Mouse (Mus musculus) CH12.LX (cell line): ENCODE data around the gene Fam19a2. TPM values are rescaled to one million over a fixed set of nuclear protein-coding genes. Genes with fewer than 3 reads are reported as not detected.

Experiments
- DNase-seq: peaks from one replicate; pipeline ENCODE4 v3.0.0-alpha.2; 2013; ENCODE audit errors: extremely low read depth
- H3K27ac ChIP-seq: 2 replicates; pipeline ENCODE4 v1.5.1; 2012; ENCODE audit warnings: low read depth, mild to moderate bottlenecking, control low read depth, moderate library complexity; ENCODE audit not compliant: insufficient read depth
- H3K27me3 ChIP-seq: replicated peaks from 2 replicates; pipeline ENCODE3; 2012; ENCODE audit warnings: inconsistent platforms
- H3K36me3 ChIP-seq, 2 experiments: replicated peaks in 1 of 2; 2 replicates each; pipeline versions ENCODE3 to v1.6.1; 2012; ENCODE audit warnings: inconsistent platforms in 1 of 2, low read length in 1 of 2, mild to moderate bottlenecking in 1 of 2, mixed read lengths in 1 of 2, moderate library complexity in 1 of 2; ENCODE audit not compliant: control insufficient read depth in 1 of 2, insufficient read depth in 1 of 2
- H3K4me1 ChIP-seq, 2 experiments: 2 replicates each; pipeline ENCODE4 v1.6.1; 2012; ENCODE audit warnings: inconsistent platforms in 1 of 2, moderate library complexity in 1 of 2; ENCODE audit not compliant: insufficient read depth in 2 of 2, control insufficient read depth in 1 of 2
- H3K4me2 ChIP-seq: 2 replicates; pipeline ENCODE4 v1.6.1; 2012; ENCODE audit warnings: low read depth, mild to moderate bottlenecking, control low read depth; ENCODE audit not compliant: poor library complexity, insufficient read depth, severe bottlenecking
- H3K4me3 ChIP-seq, 3 experiments: fragments of 150-350 bp in 1 of 3; sonication (generic) in 1 of 3; replicated peaks in 1 of 3; 2 replicates each; pipeline versions ENCODE3 to v1.5.1; 2011 to 2012; ENCODE audit warnings: low read depth in 2 of 3, low read length in 2 of 3, mild to moderate bottlenecking in 2 of 3, moderate library complexity in 2 of 3, control low read depth in 1 of 3, improper control_type of control experiment in 1 of 3, inconsistent platforms in 1 of 3, mixed read lengths in 1 of 3; ENCODE audit not compliant: poor library complexity in 1 of 3
- H3K79me2 ChIP-seq: replicated peaks from 2 replicates; pipeline ENCODE4 v1.6.1; 2012; ENCODE audit warnings: mild to moderate bottlenecking, moderate library complexity; ENCODE audit not compliant: control insufficient read depth, poor library complexity, insufficient read depth, severe bottlenecking; ENCODE audit errors: extremely low read depth
- H3K9ac ChIP-seq: 2 replicates; pipeline ENCODE4 v1.6.1; 2012; ENCODE audit warnings: low read depth, mild to moderate bottlenecking, control low read depth, moderate library complexity; ENCODE audit not compliant: insufficient read depth
- H3K9me3 ChIP-seq: replicated peaks from 2 replicates; pipeline ENCODE3; 2012; ENCODE audit warnings: low read length, inconsistent platforms, mixed read lengths
- BHLHE40 ChIP-seq: IDR thresholded peaks from 2 replicates; pipeline ENCODE4 v1.6.1; 2011; ENCODE audit warnings: mild to moderate bottlenecking, low read depth, low read length, improper control_type of control experiment
- CHD1 ChIP-seq: IDR thresholded peaks from 2 replicates; pipeline ENCODE4 v1.6.1; 2012; ENCODE audit warnings: low read depth, low read length, improper control_type of control experiment, inconsistent platforms
- ELF1 ChIP-seq: IDR thresholded peaks from 2 replicates; pipeline ENCODE4 v1.6.1; 2014; ENCODE audit warnings: low read depth, mild to moderate bottlenecking, inconsistent platforms, low read length, improper control_type of control experiment
- EP300 ChIP-seq: IDR thresholded peaks from 2 replicates; pipeline ENCODE4 v1.6.1; 2011; ENCODE audit warnings: low read length, improper control_type of control experiment
- ETS1 ChIP-seq: conservative IDR thresholded peaks from 2 replicates; pipeline ENCODE4 v1.6.1; 2012; ENCODE audit warnings: low read depth, mild to moderate bottlenecking, inconsistent platforms, low read length, improper control_type of control experiment, moderate library complexity
- JUN ChIP-seq: IDR thresholded peaks from 2 replicates; pipeline ENCODE4 v1.6.1; 2011; ENCODE audit warnings: low read depth, mild to moderate bottlenecking, low read length, improper control_type of control experiment, moderate library complexity; ENCODE audit not compliant: insufficient read depth
- JUND ChIP-seq: conservative IDR thresholded peaks from 2 replicates; pipeline ENCODE4 v1.6.1; 2011; ENCODE audit warnings: low read depth, low read length, improper control_type of control experiment
- KAT2A ChIP-seq: IDR thresholded peaks from 2 replicates; pipeline ENCODE4 v1.6.1; 2012; ENCODE audit warnings: low read length, improper control_type of control experiment, inconsistent platforms; ENCODE audit not compliant: insufficient replicate concordance
- MEF2A ChIP-seq: IDR thresholded peaks from 2 replicates; pipeline ENCODE4 v1.6.1; 2014; ENCODE audit warnings: low read depth, mild to moderate bottlenecking, inconsistent platforms, low read length, improper control_type of control experiment, borderline replicate concordance
- MXI1 ChIP-seq: IDR thresholded peaks from 2 replicates; pipeline ENCODE4 v1.6.1; 2011; ENCODE audit warnings: mild to moderate bottlenecking, low read depth, low read length, improper control_type of control experiment
- MYC ChIP-seq: IDR thresholded peaks from 2 replicates; pipeline ENCODE4 v1.6.1; 2011; ENCODE audit warnings: low read depth, mild to moderate bottlenecking, improper control_type of control experiment, low read length
- NRF1 ChIP-seq: IDR thresholded peaks from 2 replicates; pipeline ENCODE4 v1.6.1; 2014; ENCODE audit warnings: low read depth, mild to moderate bottlenecking, inconsistent platforms, low read length, improper control_type of control experiment, moderate library complexity
- POLR2A ChIP-seq: IDR thresholded peaks from 2 replicates; pipeline ENCODE4 v1.6.1; 2011; ENCODE audit warnings: low read depth, mild to moderate bottlenecking, improper control_type of control experiment, low read length
- POLR2AphosphoS2 ChIP-seq: IDR thresholded peaks from 2 replicates; pipeline ENCODE4 v1.6.1; 2011; ENCODE audit warnings: low read depth, low read length, improper control_type of control experiment
- SIN3A ChIP-seq: IDR thresholded peaks from 2 replicates; pipeline ENCODE4 v1.6.1; 2012; ENCODE audit warnings: low read length, improper control_type of control experiment, inconsistent platforms
- TCF12 ChIP-seq: IDR thresholded peaks from 2 replicates; pipeline ENCODE4 v1.6.1; 2014; ENCODE audit warnings: low read depth, mild to moderate bottlenecking, inconsistent platforms, low read length, improper control_type of control experiment
- UBTF ChIP-seq: IDR thresholded peaks from 2 replicates; pipeline ENCODE4 v1.6.1; 2012; ENCODE audit warnings: low read depth, mild to moderate bottlenecking, inconsistent platforms, low read length, improper control_type of control experiment, moderate library complexity
- ZC3H11A ChIP-seq: IDR thresholded peaks from 2 replicates; pipeline ENCODE4 v1.6.1; 2012; ENCODE audit warnings: low read depth, mild to moderate bottlenecking, inconsistent platforms, low read length, improper control_type of control experiment
- ZKSCAN1 ChIP-seq: IDR thresholded peaks from 2 replicates; pipeline ENCODE4 v1.6.1; 2012; ENCODE audit warnings: low read depth, inconsistent platforms, low read length, improper control_type of control experiment, borderline replicate concordance
- dilution Hi-C: fragments of 300-500 bp; cut with MboI; formaldehyde crosslinking; loops from 2 replicates; pipeline ENCODE4 v1.14.3; 2020; ENCODE audit warnings: low sequenced_read_pairs; ENCODE audit not compliant: extremely low pct_unique_long_range_greater_than_20kb, extremely low pct_ligation_motif_present
- in situ Hi-C: fragments of 300-500 bp; cut with MboI; formaldehyde crosslinking; loops from 3 replicates; pipeline ENCODE4 v1.14.3; 2019; ENCODE audit warnings: low sequenced_read_pairs, low pct_ligation_motif_present, low pct_unique_long_range_greater_than_20kb, mixed read lengths
- polyA plus RNA-seq: library from polyadenylated mRNA; unstranded; fragments of >175 nt; gene quantifications from 2 replicates; pipeline ENCODE4 v1.2.1, GENCODE M21; 2012; ENCODE audit warnings: low read depth; ENCODE audit not compliant: insufficient read length
- total RNA-seq, 2 experiments: library from RNA; depleted of rRNA; stranded (reverse); fragments of 300-350 nt in 1 of 2; fragments of >200 nt in 1 of 2; gene quantifications; 2 replicates each; pipeline ENCODE4 v1.2.3; 2012 to 2014

The Fam19a2 gene
- total and polyA plus RNA-seq, 3 experiments, result not detected

DNA sequence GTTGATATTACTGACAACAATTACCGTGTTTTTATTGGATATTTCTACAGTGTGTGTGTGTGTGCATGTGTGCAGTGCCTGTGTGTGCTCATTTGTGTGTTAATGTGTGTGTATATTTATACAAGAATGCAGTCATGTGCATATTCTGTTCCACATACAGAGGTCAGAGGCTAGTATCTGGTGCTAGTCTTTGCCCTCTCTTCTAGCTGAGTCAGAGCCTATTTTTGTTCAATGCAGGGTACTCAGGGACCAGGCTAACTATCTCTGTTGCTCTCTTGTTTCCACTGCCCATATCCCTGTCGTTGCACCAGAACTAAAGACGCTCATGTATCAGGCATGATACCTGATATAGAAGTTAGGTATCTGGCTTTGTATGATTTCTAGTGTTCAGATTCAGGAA, 251.0 kb downstream of the Fam19a2 start:
- no peak for TF ChIP-seq EP300
- no peak for TF ChIP-seq ZC3H11A
- TF ChIP-seq POLR2AphosphoS2, result no peak
- TF ChIP-seq POLR2A, result no peak
- TF ChIP-seq MYC, result no peak
- no peak for TF ChIP-seq JUND
- TF ChIP-seq MXI1, result no peak
- no peak for TF ChIP-seq ZKSCAN1
- no peak for TF ChIP-seq JUN
- TF ChIP-seq ETS1, result no peak
- H3K79me2 ChIP-seq, result no peaks in the 10 kb centered on the region
- no peak overlapping the region for H3K4me2 ChIP-seq
- H3K4me1 ChIP-seq, result no peaks in the 10 kb centered on the region
- H3K9ac ChIP-seq, result no peak overlapping the region
- peaks cover 37% of the 10 kb centered on the region for H3K9me3 ChIP-seq
- no peak overlapping the region for H3K27ac ChIP-seq
- H3K36me3 ChIP-seq, result no peaks in the 10 kb centered on the region
- H3K27me3 ChIP-seq, result no peaks in the 10 kb centered on the region
- dilution Hi-C loops (no loop called here), in situ Hi-C loops (no loop called here)
- H3K4me3 ChIP-seq, result no peak overlapping the region
- no peak for DNase-seq

DNA sequence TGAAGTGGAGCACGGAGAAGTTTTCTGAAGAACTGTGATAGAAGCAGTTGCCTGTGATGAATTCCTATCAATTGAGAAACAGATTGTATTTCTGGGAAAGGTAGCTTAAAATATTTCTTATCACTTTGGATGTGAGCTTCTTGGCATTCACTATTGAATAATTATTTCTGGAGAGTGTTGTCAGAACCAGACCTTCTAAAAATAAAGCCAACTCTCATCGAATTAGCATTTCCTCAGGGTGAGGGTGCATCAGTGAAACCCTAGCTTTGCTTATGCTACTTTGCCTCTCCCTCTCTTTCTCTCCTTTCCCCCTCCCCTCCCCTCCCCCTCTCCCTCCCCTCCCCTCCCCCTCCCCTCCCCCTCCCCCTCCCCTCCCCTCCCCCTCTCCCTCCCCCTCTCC, 256.8 kb downstream of the Fam19a2 start:
- Histone ChIP-seq H3K36me3 (no peaks in the 10 kb centered on the region), H3K27ac (no peak overlapping the region), H3K79me2 (no peaks in the 10 kb centered on the region)
- dilution Hi-C loops, result no loop called here
- no peak for TF ChIP-seq TCF12
- no peak for TF ChIP-seq KAT2A
- TF ChIP-seq JUND, result no peak
- no peak for TF ChIP-seq CHD1
- no peak for TF ChIP-seq BHLHE40
- no peak for TF ChIP-seq MEF2A
- TF ChIP-seq, all 38 proteins: peak for 0
- peaks cover 43% of the 10 kb centered on the region for H3K9me3 ChIP-seq
- in situ Hi-C loops, result no loop called here
- DNase-seq, result no peak
- H3K4me2 ChIP-seq, result no peak overlapping the region
- no peak overlapping the region for H3K4me3 ChIP-seq
- H3K9ac ChIP-seq, result no peak overlapping the region
- no peaks in the 10 kb centered on the region for H3K27me3 ChIP-seq
- no peaks in the 10 kb centered on the region for H3K4me1 ChIP-seq

DNA sequence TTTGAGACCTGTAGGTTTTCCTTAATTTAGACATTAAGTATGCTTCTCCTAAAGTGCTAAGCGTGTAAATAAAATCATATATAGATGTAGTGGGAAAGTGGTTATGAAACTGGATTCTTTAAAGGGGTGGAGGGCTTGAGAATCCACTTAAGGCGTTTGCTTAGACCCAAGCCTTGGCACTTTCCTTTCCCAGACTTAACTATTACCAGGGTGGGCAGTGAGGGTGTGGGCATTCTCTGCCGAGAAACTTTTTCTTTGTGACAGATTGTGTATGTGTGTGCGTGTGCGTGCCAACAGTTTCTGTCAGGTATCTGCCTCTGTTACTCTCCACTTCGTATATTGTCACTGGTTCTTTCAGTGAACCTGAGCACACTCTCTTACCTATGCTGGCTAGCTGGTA, 257.4 kb downstream of the Fam19a2 start:
- Histone ChIP-seq H3K4me3 (no peak overlapping the region), H3K9me3 (peaks cover 43% of the 10 kb centered on the region), H3K27ac (no peak overlapping the region), H3K79me2 (no peaks in the 10 kb centered on the region), H3K36me3 (no peaks in the 10 kb centered on the region), H3K9ac (no peak overlapping the region), H3K4me2 (no peak overlapping the region), H3K27me3 (no peaks in the 10 kb centered on the region), H3K4me1 (no peaks in the 10 kb centered on the region)
- DNase-seq, result no peak
- dilution Hi-C loops, result no loop called here
- no peak for TF ChIP-seq ELF1
- TF ChIP-seq JUN, result no peak
- no peak for TF ChIP-seq EP300
- TF ChIP-seq UBTF, result no peak
- TF ChIP-seq SIN3A, result no peak
- TF ChIP-seq NRF1, result no peak
- in situ Hi-C loops, result no loop called here
